ENCODE assay signal across 8 mouse cellular contexts in the genomic region with DNA sequence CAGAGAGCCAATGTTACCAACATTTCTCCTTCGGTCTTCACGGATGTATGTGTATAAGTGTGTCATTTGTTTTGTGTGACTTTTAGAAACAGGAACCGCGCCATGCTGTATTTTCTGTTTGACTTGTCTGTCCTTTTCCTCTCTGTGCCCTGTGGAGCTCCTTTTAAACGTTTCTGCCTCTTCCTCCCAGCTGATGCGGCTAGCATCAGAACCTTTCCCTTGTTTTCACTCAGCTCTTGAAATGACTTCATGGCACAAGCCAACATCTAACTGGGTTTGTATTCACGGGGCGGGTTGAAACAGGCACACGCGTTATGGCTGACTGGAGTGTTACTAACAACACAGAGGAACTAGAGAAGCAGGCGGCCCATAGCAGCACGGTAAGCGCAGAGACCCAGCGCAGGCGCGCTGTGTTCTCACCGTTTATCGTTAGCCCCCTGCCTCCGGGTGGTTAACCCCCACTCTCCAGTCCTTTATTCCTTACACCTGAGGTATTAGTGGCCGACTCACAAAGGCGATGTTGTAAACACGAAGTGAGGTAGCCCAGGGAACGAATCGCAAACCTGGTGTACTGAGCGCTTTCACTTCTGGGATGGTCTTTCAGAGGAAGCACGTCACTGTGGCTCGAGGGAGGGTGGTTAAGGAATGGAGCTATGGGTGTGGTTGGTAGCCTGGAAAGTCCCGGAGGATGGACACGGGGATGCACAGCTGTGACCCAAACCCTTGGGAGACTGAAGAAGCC. TPM values are rescaled to one million over a fixed set of nuclear protein-coding genes. Genes with fewer than 3 reads are reported as not detected.
DNase-seq lines count a peak whose midpoint lies in the region; ATAC-seq and TF ChIP-seq lines count a peak whose summit lies in the region.

No protein-coding gene starts in this region.

- H3K9ac ChIP-seq in hindbrain, postnatal 0 days (replicated peaks; ENCODE audit: low read length) = peak overlapping the region; percentile 81

- DNase-seq in adipocyte (ENCODE audit: low spot score) = peak; percentile 84
- peak; percentile 76 for DNase-seq in gastrocnemius, adult 8-10 months (ENCODE audit: low spot score in 2 of 2)
- peak; percentile 84 for DNase-seq in hindbrain, postnatal 0 days (ENCODE audit: low spot score)
- peak; percentile 61 to 84 for DNase-seq in left cerebral cortex, adult 9 months (ENCODE audit: low spot score in 2 of 2)
- DNase-seq in right cerebral cortex, postnatal 10 days (ENCODE audit: low spot score in 2 of 2) = peak; percentile 80 to 86
- peak; percentile 60 for DNase-seq in urinary bladder, postnatal 25 days (ENCODE audit: low spot score)

- H3K36me3 ChIP-seq in hindbrain, postnatal 0 days (ENCODE audit: insufficient read depth, low read length) = no peaks in the 10 kb centered on the region

- ATAC-seq in common myeloid progenitor, adult 5-6 weeks (replicated peaks; ENCODE audit: low read depth, poor library complexity, severe bottlenecking) = peak; percentile 94
- peak; percentile 73 for ATAC-seq in hindbrain, postnatal 0 days
- peak; percentile 95 for ATAC-seq in megakaryocyte, adult 5-6 weeks (ENCODE audit: poor library complexity, severe bottlenecking)

- peak overlapping the region; percentile 99 for H3K27ac ChIP-seq in hindbrain, postnatal 0 days

- no peaks in the 10 kb centered on the region for H3K27me3 ChIP-seq in hindbrain, postnatal 0 days (ENCODE audit: insufficient read depth, low read length)

- H3K4me1 ChIP-seq in hindbrain, postnatal 0 days (ENCODE audit: insufficient read depth, low read length) = peaks cover 30% of the 10 kb centered on the region

- WGBS in hindbrain, postnatal 0 days = under 1% methylated on average over 29 of the region's 29 CpGs

- peak overlapping the region; percentile 81 for H3K4me2 ChIP-seq in hindbrain, postnatal 0 days (ENCODE audit: low read depth, low read length)

- TF ChIP-seq CTCF in hindbrain, postnatal 0 days (IDR thresholded peaks at IDR 0.05; ENCODE audit: low read depth) = no peak

- peak overlapping the region; percentile 44 for H3K4me3 ChIP-seq in hindbrain, postnatal 0 days (ENCODE audit: low read length)

- no peaks in the 10 kb centered on the region for H3K9me3 ChIP-seq in hindbrain, postnatal 0 days (ENCODE audit: low read length)

RNA-seq across cellular contexts. Expression of a gene that starts 31.9 kb away (rescaled TPM):
- 25.4 and 32.0 TPM in 2 replicates for total RNA-seq in common myeloid progenitor, adult 5-6 weeks (2017)
- 10 to 100 TPM; 12.6 to 24.0 (median 18.4) TPM for total RNA-seq in gastrocnemius, adult 8-10 months (2022)
- 18,723 and 19,179 TPM in 2 replicates for total RNA-seq in hindbrain, postnatal 0 days (2014; rRNA removed)
- 11,647 and 12,500 TPM in 2 replicates for polyA plus RNA-seq in hindbrain, postnatal 0 days (2015; fragmentation: Nextera tagmentation; extraction: Ambion mirVana)
- 118 and 120 TPM in 2 replicates for total RNA-seq in megakaryocyte, adult 5-6 weeks (2015)
- 64.2 and 66.5 TPM in 2 replicates for total RNA-seq in megakaryocyte, adult 5-6 weeks (2017)

RNA-seq across cellular contexts. Expression of a gene that starts 32.1 kb away (rescaled TPM):
- total RNA-seq in common myeloid progenitor, adult 5-6 weeks (2017) = 1.9 and 18.7 TPM in 2 replicates
- not detected for total RNA-seq in gastrocnemius, adult 8-10 months (2022)
- 1,661 and 1,767 TPM in 2 replicates for total RNA-seq in hindbrain, postnatal 0 days (2014; rRNA removed)
- polyA plus RNA-seq in hindbrain, postnatal 0 days (2015; fragmentation: Nextera tagmentation; extraction: Ambion mirVana) = not detected in 2 replicates
- total RNA-seq in megakaryocyte, adult 5-6 weeks (2015) = 0.25 and 0.64 TPM in 2 replicates
- not detected in 2 replicates for total RNA-seq in megakaryocyte, adult 5-6 weeks (2017)

RNA-seq across cellular contexts. Expression of a gene that starts 44.3 kb away (rescaled TPM):
- 41.0 and 61.3 TPM in 2 replicates for total RNA-seq in common myeloid progenitor, adult 5-6 weeks (2017)
- total RNA-seq in gastrocnemius, adult 8-10 months (2022) = 1 to 10 TPM; 5.7 to 7.8 (median 6.8) TPM
- total RNA-seq in hindbrain, postnatal 0 days (2014; rRNA removed) = 43.8 and 58.3 TPM in 2 replicates
- 24.0 and 24.2 TPM in 2 replicates for polyA plus RNA-seq in hindbrain, postnatal 0 days (2015; fragmentation: Nextera tagmentation; extraction: Ambion mirVana)
- total RNA-seq in megakaryocyte, adult 5-6 weeks (2015) = 232 and 270 TPM in 2 replicates
- 124 and 128 TPM in 2 replicates for total RNA-seq in megakaryocyte, adult 5-6 weeks (2017)

RNA-seq across cellular contexts. Expression of a gene that starts 51.0 kb away (rescaled TPM):
- 776 and 824 TPM in 2 replicates for total RNA-seq in common myeloid progenitor, adult 5-6 weeks (2017)
- total RNA-seq in gastrocnemius, adult 8-10 months (2022) = 10 to 100 TPM; 12.6 to 24.6 (median 20.3) TPM
- 3,512 and 3,813 TPM in 2 replicates for total RNA-seq in hindbrain, postnatal 0 days (2014; rRNA removed)
- polyA plus RNA-seq in hindbrain, postnatal 0 days (2015; fragmentation: Nextera tagmentation; extraction: Ambion mirVana) = 1,613 and 1,711 TPM in 2 replicates
- 2,048 and 2,084 TPM in 2 replicates for total RNA-seq in megakaryocyte, adult 5-6 weeks (2015)
- 628 and 646 TPM in 2 replicates for total RNA-seq in megakaryocyte, adult 5-6 weeks (2017)

Comparison
In these comparisons a context has a peak if more than half of its experiments do, and no peak if none do; other contexts are left out.
1. Peak in every context shown above with its lines: DNase-seq, ATAC-seq, H3K4me3 ChIP-seq and H3K27ac ChIP-seq.
2. RNA of a gene that starts 31.9 kb away (total RNA-seq): 18,723 to 19,179 TPM in hindbrain, postnatal 0 days; 64.2 to 120 TPM in megakaryocyte, adult 5-6 weeks, 25.4 to 32.0 TPM in common myeloid progenitor, adult 5-6 weeks and 12.6 to 24.0 TPM in gastrocnemius, adult 8-10 months; every median in the first group is over 100 times any median in the second.
3. RNA of a gene that starts 32.1 kb away (total RNA-seq): 1,661 to 1,767 TPM in hindbrain, postnatal 0 days; 1.9 to 18.7 TPM in common myeloid progenitor, adult 5-6 weeks, 0.25 to 0.64 TPM in megakaryocyte, adult 5-6 weeks and not detected in gastrocnemius, adult 8-10 months; every median in the first group is over 10 times any median in the second.